ENCODE assay signal across 15 mouse cellular contexts in the genomic region with DNA sequence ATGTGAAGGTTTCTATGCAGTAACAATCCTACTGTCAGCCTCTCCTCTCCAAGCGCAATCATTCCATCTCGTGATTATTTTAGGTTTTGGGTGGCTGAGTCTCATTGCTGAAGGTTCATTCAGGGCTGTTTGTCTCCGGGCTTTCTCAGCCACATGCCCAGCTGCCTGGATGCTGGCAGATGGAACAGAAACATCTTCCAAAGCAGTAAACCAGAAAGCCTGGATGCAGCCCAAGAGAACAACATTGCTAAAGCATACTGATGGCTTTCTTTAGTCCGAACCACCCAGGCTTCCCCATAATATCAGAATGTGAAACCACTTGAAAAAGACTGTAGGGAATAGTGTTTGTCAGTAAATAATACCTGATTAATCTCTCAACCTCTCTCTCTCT. TPM values are rescaled to one million over a fixed set of nuclear protein-coding genes. Genes with fewer than 3 reads are reported as not detected.
DNase-seq lines count a peak whose midpoint lies in the region; ATAC-seq and TF ChIP-seq lines count a peak whose summit lies in the region.
"Had no signal": no experiment of that assay in that cellular context is flagged by ENCODE, and none has a peak within 500 bp of the region (broad histone marks: within the 10 kb centered on the region; RNA-seq: fewer than 3 reads in every experiment).

No protein-coding gene starts in this region.

- H3K9ac ChIP-seq in forebrain, embryonic 14.5 days (ENCODE audit: low read length), result no peak overlapping the region
- H3K9ac ChIP-seq in forebrain, embryonic 11.5 days (ENCODE audit: low read length), result no peak overlapping the region
- no peak overlapping the region for H3K9ac ChIP-seq in neural tube, embryonic 14.5 days (replicated peaks; ENCODE audit: low read depth, low read length)
- H3K9ac ChIP-seq: liver, embryonic 14.5 days had no signal

- peak; percentile 36 for DNase-seq in forebrain, embryonic 14.5 days (ENCODE audit: low spot score)
- DNase-seq in forebrain, embryonic 11.5 days (ENCODE audit: low spot score), result no peak
- no peak for DNase-seq in neural tube, embryonic 10.5 days (ENCODE audit: extremely low spot score, low spot score)
- DNase-seq in left cerebral cortex, postnatal 36 days (ENCODE audit: low spot score in 2 of 2), result peak; percentile 18 to 37
- no peak for DNase-seq in kidney, postnatal 25 days
- DNase-seq in gastrocnemius, adult 2 months, result no peak
- no peak for DNase-seq in spleen, postnatal 36 days (ENCODE audit: low spot score in 2 of 2)
- DNase-seq: B cell, adult 2 months; heart, adult 18-20 months; thymus, postnatal 14 days had no signal

- no peaks in the 10 kb centered on the region for H3K27me3 ChIP-seq in forebrain, embryonic 14.5 days (replicated peaks; ENCODE audit: control insufficient read depth, insufficient read depth, low read length)
- no peaks in the 10 kb centered on the region for H3K27me3 ChIP-seq in forebrain, embryonic 11.5 days (ENCODE audit: control insufficient read depth, insufficient read depth, low read length)
- no peaks in the 10 kb centered on the region for H3K27me3 ChIP-seq in neural tube, embryonic 14.5 days (ENCODE audit: control insufficient read depth, insufficient read depth, low read length)

- H3K4me2 ChIP-seq in forebrain, embryonic 14.5 days (ENCODE audit: low read length), result no peak overlapping the region
- H3K4me2 ChIP-seq in forebrain, embryonic 11.5 days (ENCODE audit: low read depth, low read length, severe bottlenecking), result no peak overlapping the region
- no peak overlapping the region for H3K4me2 ChIP-seq in neural tube, embryonic 14.5 days (ENCODE audit: low read depth, low read length)

- no peak overlapping the region for H3K27ac ChIP-seq in forebrain, embryonic 14.5 days (ENCODE audit: low read depth, low read length)
- H3K27ac ChIP-seq in forebrain, embryonic 11.5 days (ENCODE audit: low read depth, low read length), result no peak overlapping the region
- H3K27ac ChIP-seq in neural tube, embryonic 14.5 days (ENCODE audit: low read depth, low read length), result no peak overlapping the region
- no peak overlapping the region for H3K27ac ChIP-seq in gastrocnemius, adult 2 months
- H3K27ac ChIP-seq: liver, embryonic 14.5 days; macrophage had no signal

- H3K4me1 ChIP-seq in forebrain, embryonic 14.5 days (ENCODE audit: control insufficient read depth, insufficient read depth, low read length), result no peaks in the 10 kb centered on the region
- H3K4me1 ChIP-seq in forebrain, embryonic 11.5 days (replicated peaks; ENCODE audit: control insufficient read depth, insufficient read depth, low read length), result no peaks in the 10 kb centered on the region
- H3K4me1 ChIP-seq in neural tube, embryonic 14.5 days (ENCODE audit: control insufficient read depth, insufficient read depth, low read length), result no peaks in the 10 kb centered on the region

- TF ChIP-seq CTCF in gastrocnemius, adult 2 months (IDR thresholded peaks at IDR 0.05), result no peak

- WGBS in forebrain, embryonic 14.5 days, result 72% methylated on average over 4 of the region's 4 CpGs
- 91% methylated on average over 4 of the region's 4 CpGs for WGBS in forebrain, embryonic 11.5 days
- WGBS in neural tube, embryonic 14.5 days, result 68% methylated on average over 4 of the region's 4 CpGs

- H3K9me3 ChIP-seq in forebrain, embryonic 14.5 days (replicated peaks; ENCODE audit: control insufficient read depth, low read length), result no peaks in the 10 kb centered on the region
- H3K9me3 ChIP-seq in forebrain, embryonic 11.5 days (ENCODE audit: control insufficient read depth, low read length), result no peaks in the 10 kb centered on the region
- H3K9me3 ChIP-seq in neural tube, embryonic 14.5 days (ENCODE audit: control insufficient read depth, low read length), result no peaks in the 10 kb centered on the region
- H3K9me3 ChIP-seq: G1E had no signal

- no peak for ATAC-seq in forebrain, embryonic 14.5 days
- no peak for ATAC-seq in forebrain, embryonic 11.5 days (replicated peaks; ENCODE audit: low FRiP score)
- 0 out of 2 replicates have a peak, but pooled peaks have one; percentile 34 for ATAC-seq in neural tube, embryonic 14.5 days (ENCODE audit: low read depth)
- ATAC-seq: intestine, embryonic 16.5 days had no signal

- H3K4me3 ChIP-seq in forebrain, embryonic 14.5 days (ENCODE audit: low read depth, low read length), result no peak overlapping the region
- no peak overlapping the region for H3K4me3 ChIP-seq in forebrain, embryonic 11.5 days (ENCODE audit: low read depth, low read length)
- no peak overlapping the region for H3K4me3 ChIP-seq in neural tube, embryonic 14.5 days (ENCODE audit: low read depth, low read length)
- H3K4me3 ChIP-seq in gastrocnemius, adult 2 months, result no peak overlapping the region

- no peaks in the 10 kb centered on the region for H3K36me3 ChIP-seq in forebrain, embryonic 14.5 days (ENCODE audit: control insufficient read depth, insufficient read depth, low read length)
- H3K36me3 ChIP-seq in forebrain, embryonic 11.5 days (ENCODE audit: control insufficient read depth, insufficient read depth, low read length), result no peaks in the 10 kb centered on the region
- H3K36me3 ChIP-seq in neural tube, embryonic 14.5 days (ENCODE audit: control insufficient read depth, insufficient read depth, low read length), result no peaks in the 10 kb centered on the region
- H3K36me3 ChIP-seq: G1E had no signal

- intact Hi-C loops in left cerebral cortex, postnatal 36 days (cut with DNase I), result no loop called here
- intact Hi-C loops in gastrocnemius, adult 2 months (cut with DNase I), result no loop called here

RNA-seq across cellular contexts. Expression of a gene that starts 34.2 kb away (rescaled TPM):
- 219 and 261 TPM in 2 replicates for polyA plus RNA-seq in forebrain, embryonic 14.5 days (2014; fragmentation: Nextera tagmentation; extraction: Ambion mirVana)
- polyA plus RNA-seq in forebrain, embryonic 11.5 days (2014; fragmentation: Nextera tagmentation; extraction: Ambion mirVana), result 241 and 263 TPM in 2 replicates
- polyA plus RNA-seq in neural tube, embryonic 14.5 days (2014; fragmentation: Nextera tagmentation; extraction: Ambion mirVana), result 139 and 144 TPM in 2 replicates
- total RNA-seq in left cerebral cortex, postnatal 36 days (2021), result 10 to 100 TPM; 41.6 to 46.6 TPM
- total RNA-seq in gastrocnemius, adult 2 months (2021), result 10 to 100 TPM; 60.1 to 74.3 TPM

Comparison
In these comparisons a context has a peak if more than half of its experiments do, and no peak if none do; other contexts are left out.
1. DNase-seq: peak in forebrain, embryonic 14.5 days (single experiment) and left cerebral cortex, postnatal 36 days (2 of 2); none in forebrain, embryonic 11.5 days (single experiment), neural tube, embryonic 10.5 days (single experiment), kidney, postnatal 25 days (0 of 2), gastrocnemius, adult 2 months (single experiment) and spleen, postnatal 36 days (0 of 2).